Mouse (Mus musculus) c-Kit-positive CD71-negative TER-119-negative erythroid progenitor cells, embryonic 14.5 days (primary cell): ENCODE data around the gene Primpol.
"Not testable (repeated sequence)": the region's sequence is repeated elsewhere in the genome, so short reads cannot be mapped to it uniquely, and the experiment has no call there.

Experiments used
- DNase-seq: peaks from one replicate; pipeline ENCODE4 v3.0.0-alpha.2; 2013; ENCODE audit warnings: low read depth

Primpol gene

DNA sequence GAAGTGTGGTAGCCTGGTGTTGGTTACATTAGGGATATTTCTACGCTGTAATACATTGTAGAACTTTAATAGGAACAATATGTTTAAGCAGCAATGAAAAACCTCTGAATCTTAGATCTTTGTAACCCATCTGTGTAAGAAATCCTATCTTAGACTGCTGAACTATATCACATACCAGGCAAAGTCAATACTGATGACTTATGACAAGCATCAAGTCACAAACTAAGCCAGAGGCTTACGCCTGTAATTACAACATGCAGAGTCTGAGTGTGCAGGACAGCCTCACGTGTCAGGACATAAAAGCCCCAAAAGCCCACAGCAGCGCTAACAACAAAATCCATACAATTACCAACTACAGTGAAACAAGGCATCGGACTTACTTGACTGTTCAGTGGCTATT lies 13.4 kb downstream of the Primpol start:
- DNase-seq: no peak

GRCm38 (mm10) chr8:46600959-46601707 lies 15.9 kb downstream of the Primpol start:
- no peak for DNase-seq

DNA sequence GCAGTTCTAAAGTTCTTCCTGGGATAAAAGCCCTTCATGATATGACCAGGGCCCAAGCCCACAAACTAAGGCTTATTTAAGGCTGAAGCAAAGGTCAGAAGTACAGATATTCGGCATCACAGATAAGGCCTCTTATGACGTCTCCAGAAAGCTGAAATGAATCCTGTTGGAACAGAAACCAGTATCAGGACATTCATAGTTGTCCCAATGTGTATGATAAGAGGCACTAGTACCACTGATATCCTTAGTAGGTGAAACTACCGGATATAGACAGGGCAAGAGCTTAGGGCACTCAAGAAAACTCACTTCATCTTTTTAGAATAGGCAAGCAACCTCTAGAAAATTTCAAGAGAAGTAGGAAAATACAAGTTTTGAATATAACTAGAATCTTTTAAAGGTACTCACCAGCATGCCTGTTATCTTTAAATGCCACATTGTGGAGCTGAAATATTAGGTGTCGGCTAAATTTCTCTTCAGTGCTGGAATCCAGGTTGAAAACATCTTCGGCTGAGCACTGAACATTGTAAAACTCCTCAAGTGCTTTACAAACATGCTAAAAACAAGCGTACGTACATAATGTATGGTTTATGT lies 17.6 kb downstream of the Primpol start:
- no peak for DNase-seq

DNA sequence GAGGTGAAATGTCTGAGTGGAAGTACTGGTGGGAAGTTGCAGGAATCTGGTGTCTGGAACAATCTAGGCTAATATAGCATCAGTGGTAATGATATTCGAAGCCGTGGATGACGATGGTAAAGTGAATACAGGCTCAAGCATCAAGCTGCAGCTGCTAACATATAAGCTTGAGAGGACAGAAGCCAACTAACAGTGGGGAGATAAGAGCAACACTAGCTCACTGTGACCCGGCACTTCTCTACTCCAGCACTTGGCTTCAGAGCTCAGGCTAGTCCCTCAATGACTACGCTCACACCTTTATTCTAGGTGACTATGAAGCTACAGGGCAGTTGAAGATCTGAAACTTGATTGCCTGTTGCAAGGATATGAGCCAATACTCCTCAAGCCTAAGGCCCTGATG lies 18.3 kb downstream of the Primpol start:
- DNase-seq: no peak

DNA sequence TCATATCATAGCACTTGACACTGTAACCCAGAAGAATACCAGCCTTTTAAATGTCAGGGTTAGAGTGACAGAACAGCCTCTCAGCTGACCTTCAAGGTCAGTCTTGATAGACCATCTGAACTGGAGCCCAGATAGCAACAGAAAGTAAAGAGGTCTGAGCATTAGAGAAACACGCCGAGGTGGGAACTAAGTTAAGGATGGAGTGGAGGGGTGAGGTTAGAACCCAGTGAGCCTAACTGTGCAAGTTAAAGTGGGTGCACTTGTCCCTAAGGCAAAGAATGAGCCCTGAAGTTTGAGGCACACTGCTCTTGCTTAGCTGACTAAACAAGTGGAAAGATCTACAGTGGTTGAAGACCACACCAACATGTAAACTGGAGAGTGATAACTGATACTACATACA lies 18.9 kb downstream of the Primpol start:
- no peak for DNase-seq

DNA sequence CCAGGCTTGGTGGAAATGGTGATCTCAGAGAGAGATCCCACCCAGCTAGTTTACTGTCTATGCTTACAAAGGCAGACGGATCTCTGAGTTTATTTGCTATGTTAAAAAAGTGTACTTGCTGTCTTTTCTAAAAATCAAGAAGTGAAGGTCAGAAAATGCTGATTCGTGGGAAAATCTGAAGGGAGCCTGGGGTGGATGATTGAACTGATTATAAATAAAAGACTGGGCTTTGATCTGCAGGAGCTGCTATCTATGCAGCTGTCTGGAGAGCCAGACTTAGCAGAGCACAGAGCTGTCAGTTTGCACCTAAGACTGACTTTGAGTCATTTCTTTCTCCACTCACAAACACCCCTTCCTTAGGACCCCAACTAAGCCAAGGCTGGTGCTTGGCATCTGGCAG lies 19.6 kb downstream of the Primpol start:
- no peak for DNase-seq

DNA sequence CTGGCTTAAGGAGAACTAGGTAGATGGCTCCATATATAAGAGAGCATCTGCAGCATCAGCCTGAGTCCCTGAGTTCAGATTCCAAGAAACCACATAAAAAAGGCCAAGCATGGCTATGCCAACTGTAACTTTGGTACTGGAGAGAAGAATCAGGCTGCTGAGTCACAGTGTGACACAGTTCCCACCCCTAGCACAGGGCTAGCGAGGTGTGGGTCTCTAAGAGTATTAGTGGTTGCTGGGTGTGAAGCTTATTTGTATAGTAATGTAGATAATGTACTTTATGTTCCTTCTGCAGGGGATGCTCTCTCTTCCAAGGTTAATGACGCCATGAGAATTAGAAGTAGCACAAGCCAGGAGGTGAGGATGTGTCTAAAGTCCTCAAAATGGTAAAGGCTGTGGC lies 20.5 kb downstream of the Primpol start:
- DNase-seq: no peak

DNA sequence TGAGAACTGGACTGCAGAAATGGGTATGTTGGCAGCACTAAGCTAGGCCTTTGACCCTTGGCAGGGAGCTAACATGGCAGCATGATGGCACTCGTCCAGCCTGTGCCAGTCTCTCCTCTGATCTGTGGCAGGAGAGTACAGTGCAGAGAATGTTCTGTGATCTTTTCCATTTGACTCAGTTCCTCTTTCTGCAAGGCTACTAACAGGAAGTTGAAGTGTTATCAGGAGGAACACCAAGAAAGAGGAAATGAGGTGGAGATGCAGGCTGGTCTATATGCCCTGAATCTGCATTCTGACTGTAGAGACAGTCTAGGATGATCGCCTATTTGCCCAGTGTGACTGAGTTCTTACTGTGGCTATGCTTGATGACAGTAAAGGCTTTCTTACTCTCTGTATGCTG lies 21.4 kb downstream of the Primpol start:
- DNase-seq: no peak

GRCm38 (mm10) chr8:46593772-46594171 lies 23.2 kb downstream of the Primpol start:
- DNase-seq: no peak

DNA sequence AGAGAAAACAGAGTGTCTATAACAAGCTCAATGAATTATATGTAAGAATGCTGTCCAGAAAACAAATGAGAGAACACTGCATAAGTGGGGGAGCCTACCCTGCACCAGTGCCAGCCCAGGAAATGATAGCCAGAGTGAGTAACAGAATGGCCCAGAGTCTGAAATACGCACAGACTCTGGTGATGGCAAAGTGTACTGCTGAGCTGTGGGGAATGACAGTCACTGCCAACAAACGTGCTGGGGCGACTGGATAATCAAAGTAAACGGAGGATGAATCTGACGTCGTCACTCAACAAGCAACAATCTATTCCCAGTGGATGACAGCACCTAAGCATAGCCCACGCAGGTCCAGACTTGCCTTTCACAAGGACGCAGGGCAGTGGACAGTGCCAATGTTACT lies 23.9 kb downstream of the Primpol start:
- no peak for DNase-seq

DNA sequence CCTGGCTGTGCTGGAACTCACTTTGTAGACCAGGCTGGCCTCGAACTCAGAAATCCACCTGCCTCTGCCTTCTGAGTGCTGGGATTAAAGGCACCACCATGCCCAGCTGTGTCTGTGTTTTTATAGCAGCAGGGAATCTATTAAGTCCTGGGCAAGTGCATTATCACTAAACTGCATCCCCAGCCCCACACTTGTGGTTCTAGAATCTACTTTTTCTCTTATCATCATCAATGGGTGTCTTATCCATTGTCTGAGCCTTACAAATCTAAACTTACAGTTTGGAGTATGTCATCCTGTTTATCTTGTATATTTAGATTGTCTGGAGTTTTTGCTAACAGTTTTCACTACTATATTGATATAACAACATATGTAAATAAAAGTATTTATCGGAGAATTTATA lies 28.3 kb downstream of the Primpol start:
- DNase-seq: no peak

DNA sequence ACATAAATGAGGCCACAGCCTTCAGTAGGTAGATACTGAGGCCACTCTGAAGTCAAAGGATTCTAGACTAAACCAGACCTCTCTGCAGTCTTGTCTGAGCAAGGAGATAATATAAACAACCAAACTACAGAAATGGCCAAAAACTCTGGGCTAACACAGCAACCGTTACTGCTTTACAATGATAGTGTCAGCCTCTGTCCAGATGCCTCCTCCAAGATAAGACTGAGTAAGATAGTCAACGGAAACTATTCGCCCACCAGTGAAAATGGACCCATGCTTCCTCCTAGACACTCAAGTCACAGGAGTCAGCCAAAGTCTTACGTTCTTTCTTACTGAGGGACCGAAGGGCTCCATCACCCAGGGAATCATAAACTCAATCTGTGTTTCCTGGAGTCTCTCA lies 29.1 kb downstream of the Primpol start:
- DNase-seq: no peak

GRCm38 (mm10) chr8:46585576-46585975 lies 31.4 kb downstream of the Primpol start:
- DNase-seq: no peak

DNA sequence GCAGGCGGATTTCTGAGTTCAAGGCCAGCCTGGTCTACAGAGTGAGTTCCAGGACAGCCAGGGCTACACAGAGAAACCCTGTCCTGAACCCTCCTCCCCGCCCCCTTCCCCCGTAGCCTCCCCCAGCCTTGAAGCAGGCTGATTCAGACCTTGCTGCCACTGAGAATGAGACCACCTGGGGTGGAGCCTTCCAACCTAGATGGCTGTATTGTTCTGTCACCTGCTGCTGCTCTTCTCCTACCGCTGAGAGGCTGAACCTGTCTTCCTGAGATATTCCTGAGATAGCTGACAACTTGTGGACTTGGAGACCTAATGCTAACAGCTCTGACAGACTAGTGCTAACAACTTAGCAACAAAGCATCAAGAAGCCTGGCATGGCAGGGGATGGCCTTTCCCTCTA lies 32.7 kb downstream of the Primpol start:
- DNase-seq: not testable (repeated sequence)

DNA sequence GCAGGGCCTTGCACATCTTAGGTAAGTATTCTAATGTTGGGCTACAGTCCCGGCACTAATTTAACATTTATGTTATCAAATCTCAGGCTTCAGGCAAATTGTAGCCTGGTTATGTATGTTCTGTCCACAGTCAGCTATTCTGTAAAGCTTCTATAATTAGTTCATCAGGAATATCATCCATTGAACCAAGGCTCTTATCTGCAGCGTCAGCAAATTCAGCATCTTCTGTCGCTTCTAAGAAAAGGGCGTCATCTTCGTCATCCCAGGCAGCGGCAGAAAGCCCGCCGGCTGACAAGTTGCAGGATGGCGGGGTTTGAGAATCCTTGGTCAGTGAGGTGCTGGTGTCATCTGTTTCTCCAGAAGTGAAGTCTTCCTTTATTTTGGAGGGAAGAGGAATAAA lies 38.2 kb downstream of the Primpol start:
- DNase-seq: no peak

DNA sequence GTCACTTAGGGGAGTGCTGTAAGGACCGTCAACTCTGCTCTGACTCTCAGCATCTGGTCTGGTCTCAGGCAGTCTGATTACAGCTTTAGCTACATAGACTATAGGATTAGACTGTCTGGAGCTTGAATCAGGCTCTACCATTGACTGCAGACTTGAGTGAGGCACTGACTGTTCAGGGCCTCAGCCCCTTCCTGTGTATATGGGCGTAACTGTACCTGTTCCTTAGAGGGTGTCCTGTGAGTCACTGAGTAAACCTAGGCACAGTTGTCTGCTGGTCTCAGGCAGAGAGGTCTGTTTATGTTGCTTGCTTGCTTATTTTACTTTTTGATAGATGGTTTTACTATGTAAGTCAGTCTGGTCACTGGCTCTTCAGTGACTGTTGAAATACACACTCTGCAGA lies 43.0 kb downstream of the Primpol start:
- no peak for DNase-seq

DNA sequence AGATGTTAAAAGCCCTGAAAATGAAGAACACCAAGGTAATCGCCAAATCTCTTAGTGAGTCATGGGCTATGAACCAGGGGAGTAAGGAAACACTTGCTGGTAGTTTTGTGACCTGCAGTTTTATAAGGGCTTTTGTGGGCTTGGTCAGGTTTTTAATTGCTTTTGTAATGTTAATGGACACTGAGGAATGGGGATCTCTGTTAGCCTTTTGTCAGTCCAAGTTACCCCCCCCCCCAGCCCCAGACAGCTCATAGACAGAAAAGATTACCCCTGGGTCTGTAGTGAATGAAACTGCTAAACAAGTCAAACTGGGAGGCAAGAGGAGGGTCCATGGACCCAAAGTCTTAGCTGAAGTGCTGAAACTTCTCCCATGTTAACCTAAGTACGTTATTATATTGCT lies 43.6 kb downstream of the Primpol start:
- DNase-seq: no peak

DNA sequence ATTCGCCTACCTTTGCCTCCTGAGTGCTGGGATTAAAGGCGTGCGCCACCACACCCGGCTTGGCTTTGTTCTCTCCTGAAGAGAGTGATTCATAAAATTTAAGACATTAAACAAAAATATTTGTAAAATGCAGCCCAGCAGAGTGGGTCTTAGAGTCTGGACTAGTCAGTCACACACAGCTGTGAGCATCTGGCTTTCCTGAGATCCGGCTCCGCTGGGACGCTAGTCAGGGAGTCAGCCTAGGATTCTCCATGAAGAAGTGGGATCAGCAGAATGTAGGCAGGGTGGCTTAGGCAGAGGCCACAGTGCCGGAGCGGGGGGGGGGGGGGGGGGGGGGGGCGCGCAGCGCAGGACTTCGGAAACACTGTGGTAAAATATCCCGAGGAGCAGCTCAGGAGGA lies 46.3 kb downstream of the Primpol start:
- no peak for DNase-seq

- DNase-seq: no peak
These were observed 47.2 kb downstream of the Primpol start for GRCm38 (mm10) chr8:46569659-46570441.

DNA sequence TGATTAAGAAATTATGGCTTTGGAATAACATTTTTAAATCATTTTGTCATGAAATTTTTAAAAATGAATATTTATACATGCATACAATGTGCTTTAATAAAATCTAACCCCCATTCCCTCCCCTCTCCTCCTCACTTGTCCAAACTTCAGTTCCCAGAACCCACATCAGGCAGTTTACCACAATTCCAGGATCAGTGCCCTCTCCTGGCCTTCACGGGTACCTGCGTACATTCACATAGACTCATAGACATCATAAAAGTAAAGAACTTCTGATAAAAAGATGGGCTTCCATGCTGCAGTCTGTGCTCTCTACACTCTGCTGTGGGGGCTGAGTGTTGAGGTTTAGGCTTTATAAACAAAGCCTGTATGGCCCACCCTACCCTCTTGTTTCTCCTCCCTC lies 48.1 kb downstream of the Primpol start:
- no peak for DNase-seq

DNA sequence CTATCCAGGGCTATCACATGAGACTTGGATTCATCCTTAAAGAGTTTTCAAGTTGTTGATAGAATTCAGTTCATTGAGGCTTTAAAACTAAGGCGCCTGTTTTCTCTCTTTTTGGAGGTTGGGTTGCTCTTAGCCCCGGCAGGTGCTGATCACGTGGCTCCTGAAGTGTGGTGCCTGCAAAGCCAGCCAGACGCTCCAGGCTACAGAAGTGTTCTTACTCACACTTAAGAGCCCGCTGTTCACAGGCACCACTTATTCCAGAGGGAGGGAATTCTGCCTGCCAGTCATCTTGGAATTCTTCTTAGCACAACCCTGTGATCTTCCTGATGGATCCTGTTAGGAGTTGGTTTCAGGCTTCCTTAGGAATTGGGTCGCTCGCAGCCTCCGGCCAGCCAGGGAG lies 49.1 kb downstream of the Primpol start:
- no peak for DNase-seq

DNA sequence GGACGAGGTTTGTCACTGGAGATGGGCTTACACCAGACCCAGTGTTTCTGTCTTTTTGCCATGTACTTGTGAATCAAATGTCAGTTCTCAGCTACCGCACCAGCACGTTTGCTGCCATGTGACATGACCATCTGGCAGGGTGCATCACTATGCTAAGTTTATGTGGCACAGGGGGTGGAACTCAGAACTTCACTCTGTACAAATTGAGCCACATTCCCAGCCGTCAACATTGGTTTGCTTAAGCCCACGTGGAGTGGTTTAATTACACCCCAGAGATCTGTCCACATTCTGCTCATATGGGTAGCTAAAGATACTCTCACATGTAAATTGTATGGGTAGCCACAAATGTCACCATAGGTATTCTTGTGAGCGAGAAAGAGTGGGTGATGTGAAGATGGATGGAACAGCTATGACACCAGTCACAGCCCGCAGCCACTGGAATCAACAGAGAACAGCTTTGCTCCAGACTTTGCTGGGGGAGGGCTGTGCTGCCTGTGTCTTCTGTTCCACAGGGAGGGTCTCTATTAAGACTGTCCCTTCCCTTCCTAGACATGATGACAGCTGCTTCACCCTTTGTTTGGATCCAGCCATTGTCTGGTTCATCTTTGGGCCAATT lies 50.0 kb downstream of the Primpol start:
- DNase-seq: no peak

GRCm38 (mm10) chr8:46562333-46562732 lies 54.7 kb downstream of the Primpol start:
- DNase-seq: no peak
